Comparison of ENCODE assay signal across 18 mouse cellular contexts in the genomic region with DNA sequence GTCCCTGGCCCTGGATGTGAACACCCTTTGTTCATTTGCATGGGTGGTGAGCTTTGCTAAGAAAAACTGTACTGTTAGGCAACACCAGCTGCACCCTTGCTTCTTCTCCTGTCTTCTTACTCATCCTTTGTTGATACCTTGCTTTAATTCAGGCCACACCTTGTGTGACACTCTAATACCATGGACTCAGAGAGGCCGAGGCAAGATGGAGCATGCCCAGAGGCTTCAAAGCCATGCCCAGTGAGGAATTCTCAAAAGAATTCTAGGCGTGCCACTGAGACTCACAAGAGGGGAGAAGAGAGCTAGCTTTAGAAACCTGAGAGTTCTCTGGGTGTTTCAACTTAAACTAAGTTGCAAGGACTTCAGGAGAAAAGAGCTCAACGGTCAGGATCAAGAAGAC.
"Had no signal": no experiment of that assay in that cellular context is flagged by ENCODE, and none has a peak within 500 bp of the region (broad histone marks: within the 10 kb centered on the region; RNA-seq: fewer than 3 reads in every experiment).

No protein-coding gene starts in this region.

- H3K27me3 ChIP-seq: liver, embryonic 15.5 days; neural tube, embryonic 13.5 days had no signal

- H3K9me3 ChIP-seq: liver, embryonic 15.5 days; neural tube, embryonic 13.5 days had no signal

- H3K9ac ChIP-seq: liver, embryonic 15.5 days; neural tube, embryonic 13.5 days had no signal

- DNase-seq: kidney, adult 9 months; kidney, postnatal 36 days; layer of hippocampus, adult 9-11 months; layer of hippocampus, postnatal 36 days; lung, adult 2 months; lung, postnatal 14 days; retina, postnatal 1 day; right cerebral cortex, postnatal 4 days; spleen, adult 18-20 months; thymus, postnatal 14 days had no signal

- H3K27ac ChIP-seq: kidney, postnatal 0 days; liver, embryonic 15.5 days; macrophage; neural tube, embryonic 13.5 days had no signal

- ATAC-seq: midbrain, embryonic 16.5 days had no signal

- H3K4me3 ChIP-seq: liver, embryonic 15.5 days; megakaryocyte, embryonic 14.5 days; neural tube, embryonic 13.5 days had no signal

- H3K4me2 ChIP-seq: liver, embryonic 11.5 days; liver, embryonic 15.5 days; midbrain, embryonic 11.5 days; neural tube, embryonic 13.5 days had no signal

- H3K4me1 ChIP-seq: liver, embryonic 15.5 days; megakaryocyte, embryonic 14.5 days; neural tube, embryonic 13.5 days had no signal

- H3K36me3 ChIP-seq: liver, embryonic 15.5 days; neural tube, embryonic 13.5 days had no signal
